Mouse (Mus musculus): ENCODE measurements around the gene Slc16a7.
A peak's percentile ranks its signal among the peaks of the same experiment; 100 is the strongest.

The Slc16a7 gene

GRCm38 (mm10) chr10:125388876-125389786 lies at the start of gene Slc16a7:
Gene Slc16a7, minus strand, starts transcription at chr10:125389465.
- peak; percentile 79 to 82 for DNase-seq (ENCODE audit: low spot score in 2 of 2)

GRCm38 (mm10) chr10:125418795-125419194 lies 29.5 kb upstream of the Slc16a7 start:
- DNase-seq (ENCODE audit: low spot score in 2 of 2): no peak

DNA sequence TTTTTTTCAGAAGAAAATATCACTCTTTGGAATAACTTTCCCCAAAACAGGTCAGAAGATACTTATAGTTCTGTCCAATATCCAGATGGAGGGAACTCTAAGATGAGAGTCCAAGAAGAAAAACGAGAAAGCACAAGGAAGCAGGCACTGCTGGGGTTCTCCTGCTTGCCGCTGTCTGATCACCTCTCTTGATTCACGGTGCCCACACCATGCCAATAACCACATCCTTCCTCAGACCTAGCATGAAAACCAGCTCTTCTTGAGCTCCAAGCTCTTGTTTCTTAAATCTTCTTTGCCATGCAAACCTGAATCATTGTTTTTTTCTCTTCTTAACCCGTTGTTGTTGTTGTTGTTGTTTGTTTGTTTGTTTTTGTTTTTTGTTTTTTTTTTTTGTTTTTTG lies 10.5 kb upstream of the Slc16a7 start:
- no peak for DNase-seq (ENCODE audit: low spot score in 2 of 2)

DNA sequence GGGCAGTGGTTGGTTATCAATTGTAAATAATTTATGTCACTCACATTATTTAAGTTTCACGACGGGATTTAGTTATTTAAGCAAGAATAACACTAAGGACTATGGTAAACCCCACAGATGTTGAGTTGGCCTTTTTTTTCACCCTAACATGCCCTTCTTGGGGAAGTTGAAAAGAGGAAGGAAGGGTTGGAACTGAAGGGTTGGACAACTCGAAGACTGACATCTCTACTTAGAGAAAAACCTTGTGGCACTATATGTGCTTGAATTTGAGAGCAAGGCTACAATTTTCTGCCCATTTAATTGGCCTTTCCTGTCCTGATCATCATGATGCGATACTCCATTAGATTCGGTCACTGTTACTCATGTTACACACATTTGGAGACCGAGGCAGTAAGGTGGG lies 746 bp upstream of the Slc16a7 start:
- DNase-seq (ENCODE audit: low spot score in 2 of 2): no peak

DNA sequence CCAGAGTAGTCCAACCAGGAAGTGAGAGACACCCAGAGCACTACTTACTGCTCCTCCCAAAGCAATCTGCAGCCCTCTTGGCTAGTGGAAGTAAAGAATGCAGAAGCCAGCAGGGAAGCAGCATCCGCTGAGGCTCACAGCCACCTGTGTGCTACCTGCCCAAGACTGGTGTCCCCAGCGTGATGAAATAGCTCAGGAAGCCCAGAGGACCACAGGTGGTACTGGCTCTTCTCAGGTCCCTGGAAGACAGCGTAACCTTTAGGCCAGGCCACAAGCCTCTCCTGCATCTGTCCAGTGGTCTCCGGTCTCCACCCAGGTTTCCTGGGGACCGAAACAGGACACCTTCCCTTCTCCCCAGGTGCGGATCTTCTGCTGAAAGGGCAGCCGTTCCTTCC lies 787 bp downstream of the Slc16a7 start:
- no peak for DNase-seq (ENCODE audit: low spot score in 2 of 2)

GRCm38 (mm10) chr10:125387782-125388415 lies 1.4 kb downstream of the Slc16a7 start:
- DNase-seq (ENCODE audit: low spot score in 2 of 2): no peak

GRCm38 (mm10) chr10:125375526-125375925 lies 13.7 kb downstream of the Slc16a7 start:
- no peak for DNase-seq (ENCODE audit: low spot score in 2 of 2)

DNA sequence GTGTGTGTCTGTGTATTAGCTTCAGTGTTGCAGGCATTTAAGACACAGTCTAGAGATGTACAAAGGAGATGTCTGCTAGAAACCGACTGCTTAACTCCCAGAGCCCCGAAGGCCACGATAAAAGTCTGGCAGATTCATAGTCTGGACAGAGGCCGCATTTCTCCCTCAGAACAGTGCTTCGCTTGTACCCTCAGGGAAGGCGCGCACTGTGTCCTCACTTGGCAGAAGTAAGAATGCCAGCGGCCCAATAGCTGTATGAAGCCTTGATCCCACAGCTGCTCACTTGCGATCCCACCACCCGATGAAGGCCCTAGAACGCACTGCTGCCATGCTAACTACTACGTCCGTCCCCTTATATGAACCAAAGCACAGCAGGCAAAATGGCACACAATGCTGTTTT lies 16.6 kb downstream of the Slc16a7 start:
- DNase-seq (ENCODE audit: low spot score in 2 of 2): no peak

GRCm38 (mm10) chr10:125371451-125371850 lies 17.8 kb downstream of the Slc16a7 start:
- DNase-seq (ENCODE audit: low spot score in 2 of 2): no peak

- no peak for DNase-seq (ENCODE audit: low spot score in 2 of 2)
Observed at GRCm38 (mm10) chr10:125370037-125370610, 19.1 kb downstream of the Slc16a7 start.

DNA sequence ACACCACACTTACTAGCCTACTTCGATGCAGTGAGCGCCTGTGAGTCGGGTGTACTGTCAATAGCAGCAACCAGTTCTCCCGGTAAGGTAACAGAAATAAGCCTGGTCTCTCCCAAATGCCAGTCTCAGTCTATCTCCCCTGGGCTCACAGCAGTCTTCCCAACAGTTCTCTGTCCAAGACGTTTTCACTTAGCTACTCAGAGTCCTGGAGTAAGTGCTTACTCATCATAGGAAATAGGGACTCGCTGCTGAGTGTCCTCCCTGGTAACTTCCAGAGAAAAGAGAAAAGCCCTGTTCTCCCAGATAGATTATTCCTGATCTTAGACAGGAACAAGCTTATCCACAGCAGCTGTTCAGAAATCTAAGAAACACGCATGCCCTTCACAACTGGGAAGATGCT lies 30.8 kb downstream of the Slc16a7 start:
- DNase-seq (ENCODE audit: low spot score in 2 of 2): no peak

DNA sequence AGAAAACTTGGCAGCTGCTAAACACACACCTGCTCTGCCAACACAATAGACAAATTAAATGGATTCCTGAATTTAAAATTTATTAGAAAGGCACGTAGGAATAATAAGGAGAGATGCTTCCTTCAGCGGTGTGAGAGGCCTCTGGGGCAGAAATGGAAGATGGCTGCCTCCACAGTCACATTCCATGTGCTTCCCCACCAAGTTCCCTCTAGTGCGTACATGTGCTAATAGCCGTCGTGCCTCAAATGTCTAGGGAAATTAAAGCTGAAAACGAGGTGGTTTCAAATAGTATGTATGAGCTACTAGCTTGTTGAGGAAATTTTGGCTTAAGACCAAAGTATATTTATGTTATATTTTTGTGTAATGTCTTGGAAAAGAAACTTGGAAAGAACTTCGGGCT lies 36.5 kb downstream of the Slc16a7 start:
- DNase-seq (ENCODE audit: low spot score in 2 of 2): no peak

DNA sequence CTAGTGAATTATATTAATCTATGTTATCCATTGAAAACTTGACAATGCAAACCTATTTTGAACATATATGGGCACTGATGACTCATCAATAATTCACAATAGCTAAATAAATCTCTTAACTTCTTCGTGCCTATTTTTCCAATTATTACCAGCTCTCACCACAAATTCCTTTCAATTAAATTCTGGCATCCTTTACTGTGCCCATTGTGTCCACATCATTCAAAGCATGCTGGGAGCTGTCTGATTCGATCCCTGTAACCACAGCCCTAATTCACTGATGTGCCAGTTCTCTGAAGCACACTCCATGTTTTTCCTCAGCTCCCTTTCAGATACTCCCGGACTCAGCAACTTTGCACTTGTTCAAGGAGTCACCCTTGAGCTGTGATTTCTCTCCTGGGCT lies 41.1 kb downstream of the Slc16a7 start:
- DNase-seq (ENCODE audit: low spot score in 2 of 2): no peak

DNA sequence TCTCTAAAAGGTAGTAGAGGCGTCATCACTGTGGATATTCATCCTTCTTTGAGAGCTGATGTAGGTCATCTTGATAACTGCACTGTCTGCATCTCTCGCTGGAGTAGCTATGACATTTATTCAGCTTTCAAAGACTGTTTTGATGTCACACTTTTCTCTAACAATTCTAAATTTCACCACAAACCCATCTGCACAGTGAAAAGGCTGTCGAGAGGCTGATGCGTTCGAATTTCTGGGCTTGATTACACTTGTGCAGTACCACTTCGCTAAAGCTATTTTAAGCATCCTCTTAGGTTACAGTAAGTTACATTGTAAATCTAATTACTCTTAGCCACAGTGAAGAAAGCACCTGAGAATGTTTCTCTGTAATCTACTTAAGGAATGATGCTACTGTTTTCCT lies 42.1 kb downstream of the Slc16a7 start:
- DNase-seq (ENCODE audit: low spot score in 2 of 2): no peak

GRCm38 (mm10) chr10:125346364-125346763 lies 42.9 kb downstream of the Slc16a7 start:
- DNase-seq (ENCODE audit: low spot score in 2 of 2): no peak

DNA sequence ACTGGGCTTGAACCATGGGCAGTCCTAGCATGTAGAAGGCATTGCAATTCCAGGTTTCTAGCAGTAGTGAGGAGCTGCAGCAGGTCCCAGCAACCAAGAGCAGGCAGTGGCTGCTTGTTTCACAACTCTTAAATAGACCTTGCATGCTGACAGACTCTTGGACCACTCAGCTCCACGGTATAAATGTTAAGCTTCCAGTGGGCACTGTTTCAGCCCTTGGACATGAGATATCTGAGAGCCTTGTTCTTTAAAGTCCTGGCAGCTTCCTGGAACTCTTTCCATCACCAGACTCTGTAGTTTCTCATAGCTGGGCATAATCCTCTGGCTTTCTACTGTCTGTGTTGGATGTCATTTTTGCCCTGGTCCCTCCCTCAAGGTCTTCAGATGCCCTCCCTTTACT lies 43.7 kb downstream of the Slc16a7 start:
- DNase-seq (ENCODE audit: low spot score in 2 of 2): no peak

DNA sequence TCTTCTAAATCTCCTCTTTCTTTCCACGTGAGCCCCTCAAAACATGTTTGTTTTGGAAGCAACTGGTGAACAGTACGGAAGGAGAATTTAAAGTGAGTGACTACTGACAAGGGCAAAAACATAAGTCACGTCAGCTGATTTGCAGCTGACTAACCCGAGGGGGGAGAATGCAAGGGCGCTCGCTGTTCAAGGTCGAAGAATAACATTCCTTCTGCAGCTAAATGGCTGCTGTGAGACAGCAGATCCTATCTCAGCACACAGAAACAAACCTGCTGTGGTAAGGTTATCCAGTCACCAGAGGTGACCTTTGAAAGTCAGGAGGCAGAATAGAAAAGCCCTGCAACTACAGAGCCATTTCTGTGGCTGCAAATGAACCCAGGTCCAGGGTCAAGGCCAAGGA lies 47.1 kb downstream of the Slc16a7 start:
- no peak for DNase-seq (ENCODE audit: low spot score in 2 of 2)

DNA sequence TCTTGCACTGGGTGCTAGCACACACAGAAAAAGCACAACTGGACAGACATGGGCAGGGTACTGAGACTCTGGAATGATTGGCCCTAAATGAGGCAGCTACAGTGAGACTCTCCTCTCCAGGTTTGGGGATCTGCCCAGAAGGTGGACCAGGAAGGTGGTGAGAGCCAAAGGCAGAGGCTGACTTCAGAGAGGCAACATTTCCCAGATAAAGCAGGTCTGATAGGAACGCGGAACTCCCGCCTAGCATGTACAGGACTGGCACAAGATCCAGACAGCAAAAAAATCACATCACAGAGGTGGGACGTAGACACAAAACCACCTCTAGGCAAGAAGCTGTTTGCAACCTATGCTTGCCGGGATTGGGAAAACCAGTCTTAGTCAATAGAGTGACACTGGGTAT lies 55.5 kb downstream of the Slc16a7 start:
- DNase-seq (ENCODE audit: low spot score in 2 of 2): no peak

- DNase-seq (ENCODE audit: low spot score in 2 of 2): no peak
Observed at GRCm38 (mm10) chr10:125331334-125331733, 57.9 kb downstream of the Slc16a7 start.

DNA sequence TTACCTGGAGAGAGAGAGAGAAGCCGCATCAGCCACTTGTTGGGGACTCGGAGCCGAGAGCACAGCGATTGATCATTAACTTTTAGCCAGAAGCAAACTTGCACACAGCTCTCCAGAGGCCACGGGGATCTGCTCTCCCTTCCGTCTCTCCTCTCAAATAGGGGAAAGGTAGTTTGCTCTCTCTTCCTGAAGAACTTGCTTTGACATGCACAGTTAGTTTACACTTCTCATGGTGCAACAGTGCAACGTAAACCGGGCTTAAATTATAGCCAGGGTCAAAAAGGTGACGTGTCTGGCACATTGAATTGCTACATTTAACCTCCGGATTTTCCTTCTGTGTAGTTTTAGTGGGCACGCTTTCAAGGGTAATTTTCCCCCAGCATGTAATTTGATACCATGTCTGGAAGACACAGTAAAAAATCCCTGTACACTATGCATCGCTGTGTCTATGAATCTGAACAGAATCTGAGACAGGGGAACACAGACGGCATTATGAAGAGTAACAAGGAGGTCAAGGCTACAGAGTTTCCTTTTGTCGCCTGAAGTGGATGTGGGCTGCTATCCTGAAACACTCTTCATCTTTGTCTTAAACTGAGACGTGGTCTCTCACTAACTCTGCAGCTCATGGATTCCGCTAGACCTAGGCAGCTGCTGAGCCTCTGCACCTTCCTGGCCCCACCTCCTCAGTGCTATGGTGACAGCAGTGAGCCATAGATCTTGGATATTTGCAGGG lies 60.8 kb downstream of the Slc16a7 start:
- DNase-seq (ENCODE audit: low spot score in 2 of 2): peak in 1 of 2 experiments; percentile 44

DNA sequence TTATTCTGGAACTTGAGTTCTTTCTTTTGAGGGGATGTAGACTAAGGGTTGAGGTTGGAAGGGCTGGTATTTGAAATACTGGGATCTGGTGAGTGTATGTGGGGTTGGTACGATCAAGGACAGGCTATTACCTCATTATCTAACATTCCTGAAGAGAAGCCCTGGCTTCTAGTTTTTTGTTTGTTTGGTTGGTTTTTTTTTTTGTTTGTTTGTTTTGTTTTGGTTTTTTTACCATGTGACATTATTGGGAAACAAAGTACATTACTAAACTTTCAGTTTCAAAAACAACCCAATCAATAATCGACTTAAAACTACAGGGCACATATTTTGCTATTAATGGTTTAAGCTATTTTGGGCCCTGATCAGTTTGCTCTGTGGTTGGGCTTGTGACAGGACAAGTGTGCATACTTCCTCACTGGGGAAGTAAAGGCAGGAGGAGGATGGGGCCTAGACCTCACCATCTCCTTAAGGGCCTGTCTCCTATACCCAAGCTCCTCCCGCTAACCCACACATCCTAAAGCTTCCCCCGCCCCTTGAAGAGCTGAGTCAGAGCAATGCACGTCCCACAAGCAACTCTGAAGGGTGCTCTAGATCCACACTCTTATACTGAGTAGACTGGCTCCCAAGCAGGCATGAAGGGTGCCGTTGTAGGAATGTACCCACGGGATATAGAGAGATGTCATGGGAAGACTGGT lies 64.2 kb downstream of the Slc16a7 start:
- no peak for DNase-seq (ENCODE audit: low spot score in 2 of 2)
